Mouse (Mus musculus): ENCODE results near the gene Olfr532.
"Not testable (repeated sequence)": the region's sequence is repeated elsewhere in the genome, so short reads cannot be mapped to it uniquely, and the experiment has no call there.

GRCm38 (mm10) chr7:140463070-140463469 lies 41.6 kb upstream of the Olfr532 start, which contains the start of gene Olfr533:
- TF ChIP-seq CTCF (IDR thresholded peaks at IDR 0.05; ENCODE audit: low read depth); EP300 (optimal IDR thresholded peaks at IDR 0.05): not testable (repeated sequence)

Data from stomach, postnatal 0 days (tissue).